Mouse (Mus musculus): ENCODE results near the gene 4921507P07Rik. TPM values are rescaled to one million over a fixed set of nuclear protein-coding genes. Genes with fewer than 3 reads are reported as not detected.

The 4921507P07Rik gene
- polyA plus RNA-seq, 2 experiments from 2014 or later: 0.19 TPM; not detected in 1

DNA sequence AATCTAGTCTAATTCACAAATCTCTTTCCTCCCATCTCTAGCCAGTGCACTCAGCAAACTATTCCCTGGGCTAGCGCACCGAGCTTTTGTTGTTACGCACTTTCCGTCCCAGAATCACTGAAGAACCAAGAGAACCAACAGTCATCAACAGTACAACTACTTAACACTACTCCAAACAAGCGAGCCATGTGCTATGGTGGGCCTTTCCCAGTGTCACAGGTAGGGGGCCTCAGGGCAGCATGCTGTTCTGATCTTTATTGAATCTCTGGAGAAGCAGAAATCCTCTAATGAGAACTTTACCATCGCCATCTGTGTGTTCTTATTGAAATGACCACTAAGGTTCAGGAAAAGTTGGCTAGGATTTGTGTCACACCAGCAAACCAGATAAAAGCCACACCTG, 38.9 kb downstream of the 4921507P07Rik start:
- ATAC-seq: no peak

DNA sequence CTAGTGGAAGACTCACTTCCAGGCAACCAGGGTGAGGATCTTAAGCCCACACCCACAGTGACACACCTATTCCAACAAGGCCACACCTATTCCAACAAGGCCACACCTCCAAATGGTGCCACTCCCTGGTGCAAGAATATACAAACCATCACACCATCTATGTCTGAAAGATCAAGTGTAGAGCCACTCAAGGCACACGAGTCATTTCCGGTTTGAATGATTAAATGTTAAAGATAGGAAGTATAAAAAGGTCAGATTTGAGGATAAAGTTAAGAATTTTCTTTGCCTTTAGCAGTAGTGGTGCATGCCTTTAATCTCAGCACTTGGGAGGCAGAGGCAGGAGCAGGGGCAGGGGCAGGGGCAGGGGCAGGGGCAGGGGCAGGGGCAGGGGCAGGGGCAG, 42.2 kb downstream of the 4921507P07Rik start:
- peak; percentile 76 for ATAC-seq

DNA sequence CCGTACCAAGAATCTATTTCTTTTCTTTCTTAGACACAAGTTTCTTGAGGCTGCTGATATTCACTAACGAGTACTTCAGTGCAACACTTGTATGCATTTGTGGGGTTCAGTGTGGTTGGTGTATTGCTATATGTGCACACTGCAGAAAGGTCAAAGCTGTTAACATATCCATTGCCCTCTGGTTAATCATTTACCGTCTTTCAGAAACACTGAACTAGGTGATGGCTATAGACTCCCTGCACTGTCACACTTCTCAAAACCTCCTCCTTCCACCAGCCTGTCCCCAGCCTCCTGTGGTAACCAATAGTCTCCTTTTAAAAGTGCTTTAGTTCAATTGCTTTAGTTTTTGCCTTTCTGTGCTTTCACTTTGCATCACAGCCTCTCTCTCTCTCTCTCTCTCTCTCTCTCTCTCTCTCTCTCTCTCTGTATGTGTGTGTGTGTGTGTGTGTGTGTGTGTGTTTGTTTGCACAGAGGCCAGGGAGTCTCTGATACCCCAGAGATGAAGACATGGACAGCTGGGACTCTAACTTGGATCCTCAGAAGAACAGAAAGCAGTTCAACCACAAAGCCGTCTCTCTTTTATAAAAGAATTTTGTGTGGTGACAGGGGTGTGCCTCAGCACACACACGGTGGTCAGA, 43.4 kb downstream of the 4921507P07Rik start:
- ATAC-seq: peak; percentile 44

DNA sequence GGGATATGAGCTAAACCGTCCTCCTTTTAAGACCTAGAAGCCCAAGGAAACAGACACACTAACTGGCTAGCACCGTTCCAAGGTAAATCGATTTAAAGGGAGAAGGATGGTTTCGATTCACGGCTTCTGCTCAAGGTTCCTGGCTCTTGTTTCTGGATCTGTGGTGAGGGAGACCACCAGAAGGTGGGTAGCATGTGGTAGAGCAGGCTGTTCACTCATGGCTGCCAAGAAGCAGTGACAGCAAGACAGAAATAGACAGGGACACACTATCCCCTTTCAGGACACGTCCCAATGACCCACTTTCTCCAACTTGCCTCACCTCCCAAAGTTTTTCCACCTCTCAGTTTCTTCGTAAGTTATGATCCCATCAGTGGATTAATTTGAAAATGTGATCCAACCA, 46.6 kb downstream of the 4921507P07Rik start:
- no peak for ATAC-seq

DNA sequence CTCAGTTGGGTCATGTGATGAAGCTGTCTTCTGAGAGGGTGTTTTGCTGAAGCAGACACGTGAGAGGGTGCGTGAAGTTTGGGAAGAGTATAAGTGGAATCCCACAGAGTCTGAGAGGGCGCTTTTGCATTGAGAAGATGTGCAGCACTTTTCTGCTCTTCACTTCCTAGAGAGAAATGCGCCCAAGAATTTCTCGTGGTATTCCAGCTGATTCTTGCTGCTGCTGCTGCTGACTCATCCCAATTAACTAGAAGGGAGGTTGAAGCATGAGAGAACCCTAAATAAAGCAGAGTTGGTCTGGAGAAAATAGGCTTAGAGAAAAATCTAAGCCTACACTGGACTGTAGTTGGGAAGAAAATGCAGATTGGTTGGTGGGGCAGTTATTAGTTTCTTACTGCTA, 47.4 kb downstream of the 4921507P07Rik start:
- no peak for ATAC-seq

DNA sequence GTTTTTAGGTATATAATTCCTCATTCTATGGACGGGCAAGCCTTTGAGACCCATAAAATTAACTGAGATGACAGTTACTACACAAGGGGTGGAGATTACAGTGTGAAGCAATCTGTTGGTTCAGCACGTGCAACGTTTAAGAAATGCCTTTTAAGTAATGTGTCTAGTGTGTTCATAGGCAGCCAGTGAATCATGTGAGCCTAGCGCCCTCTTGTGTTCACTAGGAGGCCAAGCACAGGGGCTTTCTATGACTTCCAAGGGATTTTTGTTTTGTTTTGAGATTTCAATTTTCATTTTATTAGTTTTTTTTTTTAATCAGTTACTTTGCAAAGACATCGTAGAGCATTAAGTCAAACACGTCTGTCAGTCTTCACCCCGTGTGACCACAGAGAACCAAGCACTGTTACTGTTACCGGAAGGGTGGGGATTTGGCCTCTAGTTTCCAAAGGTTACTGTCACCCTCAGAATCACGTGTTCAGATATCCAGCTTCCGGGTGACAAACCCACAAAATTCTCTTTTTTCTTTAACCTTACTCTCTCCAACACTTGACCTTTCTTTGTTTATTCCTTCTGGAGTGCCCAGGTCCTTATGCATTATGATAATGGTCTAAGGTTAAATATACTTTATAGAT, 50.9 kb downstream of the 4921507P07Rik start:
- ATAC-seq: peak; percentile 86

DNA sequence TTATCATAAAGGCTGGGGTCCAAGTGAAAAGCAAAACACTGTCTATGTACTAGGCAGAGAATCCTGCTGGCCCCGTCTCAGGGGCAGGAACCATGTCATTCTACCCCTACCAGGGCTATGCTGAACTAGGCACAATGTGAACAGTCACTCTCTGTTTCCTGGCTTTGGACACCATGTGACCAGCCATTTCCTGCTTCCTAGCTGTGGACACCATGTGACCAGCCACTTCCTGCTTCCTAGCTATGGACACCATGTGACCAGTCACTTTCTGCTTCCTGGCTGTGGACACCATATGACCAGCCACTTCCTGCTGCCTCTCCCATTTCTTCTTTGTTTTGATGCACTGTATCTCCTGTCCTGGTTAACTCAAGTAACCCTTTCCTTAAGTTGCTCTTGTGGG, 53.9 kb downstream of the 4921507P07Rik start:
- no peak for ATAC-seq

DNA sequence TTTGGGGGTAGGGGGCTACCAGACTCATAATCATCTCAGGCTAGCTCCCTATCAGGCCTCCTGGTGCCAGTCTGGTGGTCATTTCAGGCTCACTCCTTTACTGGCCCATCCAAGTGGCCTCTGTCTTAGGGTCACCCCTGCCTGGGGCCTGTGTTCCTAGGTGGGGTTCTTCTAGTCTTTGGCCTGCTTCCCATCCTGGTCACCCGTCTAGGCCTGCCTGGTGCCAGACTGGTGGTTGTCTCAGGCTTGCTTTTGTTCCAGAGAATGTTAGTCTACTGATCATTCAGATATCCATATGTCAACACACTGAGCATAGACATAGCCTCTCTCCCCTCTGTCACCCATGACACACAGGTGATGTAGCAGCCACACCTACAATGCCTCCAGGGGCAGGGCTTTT, 56.8 kb downstream of the 4921507P07Rik start:
- no peak for ATAC-seq

DNA sequence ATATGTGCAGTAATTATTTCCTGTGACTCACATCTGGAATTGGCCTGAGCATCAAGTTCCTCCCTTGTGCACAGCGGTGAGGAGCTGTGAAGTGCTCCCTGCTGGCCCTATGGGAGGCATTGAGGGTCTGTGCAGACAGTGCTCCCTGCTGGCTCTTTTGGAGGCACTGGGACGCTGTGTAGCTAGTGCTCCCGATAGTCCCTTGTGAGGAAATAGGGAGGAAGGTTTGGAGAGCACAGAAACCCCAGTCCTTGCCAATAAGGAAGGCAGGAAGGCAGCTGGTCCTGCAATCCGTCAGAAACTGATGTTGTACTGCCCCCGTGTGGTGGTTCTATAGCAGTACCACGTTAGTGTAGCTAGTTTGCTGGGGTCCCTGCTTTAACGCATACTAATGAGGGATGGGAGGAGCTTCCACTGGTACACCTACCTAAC, 60.0 kb downstream of the 4921507P07Rik start:
- peak; percentile 89 for ATAC-seq

DNA sequence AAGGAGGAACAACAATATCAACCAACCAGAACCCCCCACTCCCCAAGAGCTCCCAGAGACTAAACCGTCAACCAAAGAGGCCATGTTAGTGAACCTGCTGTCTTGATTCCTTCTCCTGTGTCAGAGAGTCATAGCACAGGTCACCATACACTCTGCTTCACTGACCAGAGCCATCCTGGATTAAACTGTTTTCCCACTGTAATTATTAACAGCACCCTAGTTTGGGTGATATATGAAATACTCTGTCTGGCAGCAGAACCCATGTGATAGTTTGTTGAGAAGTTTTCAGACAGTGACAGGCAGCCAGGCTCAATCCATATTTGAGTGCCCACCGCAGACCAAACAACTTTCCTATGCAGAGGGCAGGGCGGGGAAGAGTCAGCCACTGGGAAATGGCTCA, 61.1 kb downstream of the 4921507P07Rik start:
- no peak for ATAC-seq

DNA sequence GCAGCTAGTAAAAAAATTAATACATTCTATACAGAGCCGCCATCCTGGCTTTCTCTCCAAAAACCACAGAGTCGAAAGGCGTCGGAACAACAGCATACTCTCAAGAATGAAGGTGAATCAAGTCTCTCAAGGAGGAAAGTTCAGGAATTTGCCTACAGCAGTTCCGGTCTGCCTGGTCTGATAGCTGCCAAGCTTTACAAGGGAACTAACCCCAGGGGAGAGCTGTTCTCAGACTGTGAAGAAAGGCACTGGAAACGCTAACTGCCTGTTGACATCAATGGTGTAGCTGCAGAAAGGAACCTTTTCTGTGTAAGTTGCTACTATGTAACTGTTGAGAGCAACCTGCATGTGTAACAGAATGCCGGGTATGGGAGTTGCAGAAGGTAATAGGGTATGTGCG, 64.5 kb downstream of the 4921507P07Rik start:
- no peak for ATAC-seq

DNA sequence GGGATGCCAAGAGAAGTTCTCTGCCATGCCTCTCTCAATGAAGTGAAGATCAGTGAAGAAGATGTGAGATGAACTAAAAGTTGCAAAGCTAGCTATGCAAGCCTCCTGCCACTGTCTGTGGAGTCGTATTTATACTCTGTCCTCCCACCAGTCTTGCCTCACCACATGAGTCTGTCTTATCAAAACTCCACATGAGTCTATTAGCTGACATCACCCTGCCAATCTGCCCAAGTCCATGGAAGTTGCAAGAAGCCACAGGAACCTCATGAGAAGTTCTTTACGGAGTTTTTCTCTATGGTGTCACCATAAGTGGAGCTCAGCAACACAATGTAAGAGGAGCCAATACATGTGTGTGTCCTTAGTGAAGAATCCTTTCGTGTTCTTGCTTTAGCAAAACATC, 65.4 kb downstream of the 4921507P07Rik start:
- no peak for ATAC-seq

DNA sequence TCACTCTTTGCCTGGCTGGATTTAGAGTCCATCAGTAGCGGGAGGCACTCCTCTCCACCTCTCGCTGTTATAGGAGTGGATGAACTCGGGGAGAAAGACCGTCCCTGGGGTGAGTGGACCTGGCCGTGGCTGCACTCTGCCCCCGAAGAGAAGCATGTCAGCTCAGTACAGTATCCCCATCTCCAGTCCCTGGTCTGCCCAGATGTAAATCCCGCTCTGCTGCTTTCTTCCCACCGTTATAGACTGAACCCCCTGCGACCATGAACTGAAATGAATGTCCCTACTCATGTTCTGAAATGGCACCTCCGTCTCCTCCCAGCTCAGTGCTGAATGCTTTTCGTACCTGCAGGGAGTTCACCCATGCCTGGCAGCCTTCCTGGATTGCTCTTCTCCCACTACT, 67.2 kb downstream of the 4921507P07Rik start:
- ATAC-seq: no peak

DNA sequence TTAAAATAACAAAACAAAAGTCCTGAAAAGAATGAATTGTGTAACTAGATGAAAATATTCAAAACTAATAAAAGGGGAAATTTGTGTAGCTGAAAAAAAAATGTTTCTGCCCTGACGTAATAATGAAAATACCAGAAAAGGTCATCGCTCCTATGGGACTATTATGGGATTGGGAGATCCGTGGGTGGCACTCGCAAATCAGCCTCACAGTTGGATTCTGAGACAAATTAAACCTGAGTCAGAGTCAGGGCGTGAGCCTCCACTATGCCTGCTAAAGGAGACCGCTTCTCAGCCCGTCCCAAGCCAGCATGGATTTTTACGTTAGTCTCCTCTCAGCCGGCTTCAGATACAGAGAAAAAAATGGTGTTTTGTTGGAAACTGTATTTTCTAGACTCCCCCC, 69.0 kb downstream of the 4921507P07Rik start:
- ATAC-seq: no peak

DNA sequence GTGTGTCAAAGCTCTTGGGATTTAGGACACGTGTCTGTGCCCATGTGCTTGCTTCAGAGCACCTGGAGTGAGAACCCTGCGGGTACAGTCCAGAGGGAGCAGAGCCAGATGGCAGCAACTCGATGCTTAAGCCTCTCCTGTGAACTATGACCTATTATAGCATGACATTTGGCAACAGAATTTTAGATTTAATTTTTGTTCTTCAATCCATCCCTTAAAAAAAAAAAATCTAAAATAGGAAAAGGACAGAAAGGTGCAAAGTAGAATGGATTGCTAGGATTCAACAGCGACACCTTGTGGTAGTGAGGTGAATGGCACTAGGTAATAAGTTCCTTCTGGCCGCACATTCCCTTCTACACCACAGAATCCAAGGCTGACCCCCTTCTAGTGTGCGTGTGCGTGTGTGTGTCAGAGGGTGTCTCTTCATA, 69.8 kb downstream of the 4921507P07Rik start:
- ATAC-seq: no peak

DNA sequence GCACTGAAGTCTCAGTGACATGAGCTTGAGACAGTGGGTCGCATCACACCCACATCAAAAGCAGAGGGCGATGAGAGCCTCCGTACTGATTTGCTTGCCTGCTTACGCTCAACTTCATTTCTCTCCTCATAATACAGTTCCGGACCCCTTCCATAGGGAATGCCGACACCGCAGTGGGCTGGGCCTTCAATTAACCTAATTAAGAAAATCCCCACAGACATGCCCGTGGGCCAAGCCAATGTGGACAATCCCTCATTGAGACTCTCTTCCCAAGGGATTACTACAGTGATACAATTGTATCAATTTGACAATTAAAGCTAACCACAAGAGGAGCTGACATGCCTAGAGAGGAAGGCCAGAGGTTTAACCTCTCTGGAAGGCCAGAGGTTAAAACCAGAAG, 70.6 kb downstream of the 4921507P07Rik start:
- no peak for ATAC-seq

DNA sequence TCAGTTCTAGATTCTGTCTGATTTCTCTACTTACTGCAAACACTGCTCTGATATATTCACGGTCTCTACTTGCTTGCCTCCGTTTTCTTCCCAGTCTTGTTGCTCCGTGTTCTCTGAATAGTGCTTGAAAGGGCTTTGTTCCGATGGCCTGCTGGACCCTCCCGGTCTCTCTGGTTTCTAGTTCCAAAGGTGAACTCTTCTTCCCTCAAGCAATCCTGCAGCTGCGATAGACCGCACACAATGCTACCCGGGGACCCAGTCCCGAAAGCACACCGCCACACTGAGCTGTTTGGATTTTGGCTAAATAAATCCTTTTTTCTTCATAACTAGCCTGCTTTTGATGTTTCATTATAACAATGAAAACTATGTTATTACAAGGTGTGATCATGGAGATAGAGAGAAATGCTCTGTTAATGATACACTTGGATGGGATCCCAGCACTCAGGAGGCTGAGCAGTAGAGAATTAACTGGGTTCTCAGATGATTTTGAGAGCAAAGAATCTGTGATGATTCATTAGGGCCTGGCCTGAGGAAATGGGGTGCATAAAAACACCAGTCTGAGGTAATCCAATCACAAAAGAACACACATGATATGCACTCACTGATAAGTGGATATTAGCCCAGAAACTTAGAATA, 72.1 kb downstream of the 4921507P07Rik start:
- ATAC-seq: no peak

Other genes starting within 250 kb of the 4921507P07Rik start
- 10 to 100 TPM; 26.9 to 38.2 TPM for gene Osbpl3, start 140.4 kb downstream of the 4921507P07Rik start, polyA plus RNA-seq (2017; shearing (Covaris generic))
- gene Cycs, start 30.1 kb downstream of the 4921507P07Rik start, polyA plus RNA-seq (2017; shearing (Covaris generic)): 10 to 100 TPM; 24.0 to 33.8 TPM
- gene Npvf, start 57.8 kb upstream of the 4921507P07Rik start, polyA plus RNA-seq (2017; shearing (Covaris generic)): not detected